Mouse (Mus musculus) neural tube, embryonic 11.5 days (tissue): ENCODE measurements around the gene Gm13288. TPM values are rescaled to one million over a fixed set of nuclear protein-coding genes. Genes with fewer than 3 reads are reported as not detected.

Experiments
- polyA plus RNA-seq: library from polyadenylated mRNA; unstranded; fragments of >200 nt; fragmentation: Nextera tagmentation; extraction: Ambion mirVana; gene quantifications from 2 replicates; pipeline ENCODE4 v1.2.1, GENCODE M21; 2014

Gene Gm13288
- polyA plus RNA-seq, 1 experiment from 2014 or later: not detected

Other genes starting within 250 kb of the Gm13288 start
- gene Ifna15, start 247.3 kb upstream of the Gm13288 start, polyA plus RNA-seq: not detected in 2 replicates
- gene Ifna14, start 233.7 kb upstream of the Gm13288 start, polyA plus RNA-seq: not detected in 2 replicates
- not detected in 2 replicates for gene Ifna9, start 213.1 kb upstream of the Gm13288 start, polyA plus RNA-seq
- not detected in 2 replicates for gene Ifna12, start 202.2 kb upstream of the Gm13288 start, polyA plus RNA-seq
- gene C87499, start 171.1 kb upstream of the Gm13288 start, polyA plus RNA-seq: not detected in 2 replicates
- not detected in 2 replicates for gene Ifna13, start 161.1 kb upstream of the Gm13288 start, polyA plus RNA-seq
- not detected in 2 replicates for gene Ifna16, start 128.6 kb upstream of the Gm13288 start, polyA plus RNA-seq
- gene Ifna2, start 121.6 kb upstream of the Gm13288 start, polyA plus RNA-seq: not detected in 2 replicates
- not detected in 2 replicates for gene Ifnab, start 114.2 kb upstream of the Gm13288 start, polyA plus RNA-seq
- 1.9 and 2.1 TPM in 2 replicates for gene Gm26566, start 83.7 kb upstream of the Gm13288 start, polyA plus RNA-seq
- 151 and 152 TPM in 2 replicates for gene Klhl9, start 83.1 kb upstream of the Gm13288 start, polyA plus RNA-seq
- 0.53 TPM in 1 of 2 replicates, not detected in the other for gene Gm13271, start 50.7 kb upstream of the Gm13288 start, polyA plus RNA-seq
- not detected in 2 replicates for gene Gm13283, start 45.4 kb upstream of the Gm13288 start, polyA plus RNA-seq
- 0.31 and 0.46 TPM in 2 replicates for gene Gm13290, start 31.7 kb upstream of the Gm13288 start, polyA plus RNA-seq
- gene Gm13289, start 28.6 kb upstream of the Gm13288 start, polyA plus RNA-seq: not detected in 2 replicates
- gene Gm13272, start 25.7 kb upstream of the Gm13288 start, polyA plus RNA-seq: not detected in 2 replicates
- gene Ifnz, start 23.4 kb upstream of the Gm13288 start, polyA plus RNA-seq: not detected in 2 replicates
- not detected in 2 replicates for gene Gm13276, start 19.8 kb upstream of the Gm13288 start, polyA plus RNA-seq
- gene Gm13277, start 16.9 kb upstream of the Gm13288 start, polyA plus RNA-seq: not detected in 2 replicates
- not detected in 2 replicates for gene Gm13278, start 14.0 kb upstream of the Gm13288 start, polyA plus RNA-seq
- gene Gm13275, start 11.0 kb upstream of the Gm13288 start, polyA plus RNA-seq: not detected in 2 replicates
- not detected in 2 replicates for gene Gm13279, start 8.1 kb upstream of the Gm13288 start, polyA plus RNA-seq
- gene Gm13285, start 5.9 kb upstream of the Gm13288 start, polyA plus RNA-seq: 0.19 TPM in 1 of 2 replicates, not detected in the other
- not detected in 2 replicates for gene Gm13287, start 2.3 kb upstream of the Gm13288 start, polyA plus RNA-seq
- not detected in 2 replicates for gene Ifna7, start 10.7 kb downstream of the Gm13288 start, polyA plus RNA-seq
- not detected in 2 replicates for gene Ifna11, start 14.4 kb downstream of the Gm13288 start, polyA plus RNA-seq
- gene Ifna6, start 21.9 kb downstream of the Gm13288 start, polyA plus RNA-seq: not detected in 2 replicates
- gene Ifna5, start 30.0 kb downstream of the Gm13288 start, polyA plus RNA-seq: not detected in 2 replicates
- not detected in 2 replicates for gene Ifna4, start 36.3 kb downstream of the Gm13288 start, polyA plus RNA-seq
- gene Ifna1, start 44.6 kb downstream of the Gm13288 start, polyA plus RNA-seq: not detected in 2 replicates
- not detected in 2 replicates for gene Ifne, start 74.7 kb downstream of the Gm13288 start, polyA plus RNA-seq